Mouse (Mus musculus): ENCODE measurements at regions not wholly inside any gene's neighbourhood (a gene's known extent, or its start where the extent isn't known, plus 50 kb on each side); places are given as distances from the start of the nearest gene placed in this dataset.
"Not testable (repeated sequence)": the region's sequence is repeated elsewhere in the genome, so short reads cannot be mapped to it uniquely, and the experiment has no call there.

DNA sequence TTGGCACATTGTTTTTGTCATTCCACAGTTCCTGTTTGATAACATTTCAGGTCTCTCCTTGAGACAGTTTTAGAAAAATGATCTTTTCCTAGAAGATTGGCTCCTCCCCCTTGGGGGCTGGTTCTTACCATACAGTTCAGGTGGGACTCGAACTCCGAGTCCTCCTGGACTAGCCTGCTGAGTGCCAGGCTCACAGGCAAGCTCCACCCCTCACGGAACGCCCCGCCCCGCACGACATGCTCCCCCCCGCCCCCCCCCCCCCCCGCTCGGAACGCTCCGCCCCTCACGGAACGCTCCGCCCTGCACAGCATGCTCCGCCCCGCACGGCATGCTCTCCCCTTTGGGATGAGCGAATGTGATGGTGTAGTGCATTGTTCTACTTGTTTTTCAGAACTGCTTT, 65.9 kb upstream of the Inpp5a start:
- Histone ChIP-seq H3K27ac (ENCODE audit: low read depth, low read length) (no peak overlapping the region), H3K9me3 (ENCODE audit: control insufficient read depth, low read length) (no peaks in the 10 kb centered on the region), H3K4me1 (ENCODE audit: control insufficient read depth, insufficient read depth, low read length) (peaks cover 3% of the 10 kb centered on the region; the same call in 1 of the 2 replicates), H3K4me3 (ENCODE audit: low read depth, low read length) (no peak overlapping the region), H3K36me3 (ENCODE audit: control insufficient read depth, insufficient read depth, low read length) (no peaks in the 10 kb centered on the region), H3K27me3 (ENCODE audit: control insufficient read depth, insufficient read depth, low read length) (peaks cover 4% of the 10 kb centered on the region; the same call in 1 of the 2 replicates), H3K9ac (ENCODE audit: low read length) (no peak overlapping the region), H3K4me2 (no peak overlapping the region)
- 82% methylated on average over 15 of the region's 19 CpGs for WGBS
- ATAC-seq (ENCODE audit: low FRiP score) = no peak
- DNase-seq (ENCODE audit: low spot score, missing footprints) = peak; percentile 21

GRCm38 (mm10) chr7:139327030-139327429, 61.9 kb upstream of the Inpp5a start:
- H3K27ac ChIP-seq (ENCODE audit: low read depth, low read length) = no peak overlapping the region
- H3K4me3 ChIP-seq (ENCODE audit: low read depth, low read length) = no peak overlapping the region
- peaks cover 4% of the 10 kb centered on the region; the same call in 1 of the 2 replicates for H3K27me3 ChIP-seq (ENCODE audit: control insufficient read depth, insufficient read depth, low read length)
- no peaks in the 10 kb centered on the region for H3K4me1 ChIP-seq (ENCODE audit: control insufficient read depth, insufficient read depth, low read length)
- peak; percentile 37 for DNase-seq (ENCODE audit: low spot score, missing footprints)
- ATAC-seq (ENCODE audit: low FRiP score) = no peak
- no peaks in the 10 kb centered on the region for H3K36me3 ChIP-seq (ENCODE audit: control insufficient read depth, insufficient read depth, low read length)
- H3K9ac ChIP-seq (ENCODE audit: low read length) = no peak overlapping the region
- H3K9me3 ChIP-seq (ENCODE audit: control insufficient read depth, low read length) = no peaks in the 10 kb centered on the region
- 76% methylated on average over 1 of the region's 1 CpGs for WGBS
- no peak overlapping the region for H3K4me2 ChIP-seq

GRCm38 (mm10) chr7:139332791-139333190, 56.1 kb upstream of the Inpp5a start:
- Histone ChIP-seq H3K4me2 (no peak overlapping the region), H3K4me1 (ENCODE audit: control insufficient read depth, insufficient read depth, low read length) (no peaks in the 10 kb centered on the region), H3K27me3 (ENCODE audit: control insufficient read depth, insufficient read depth, low read length) (no peaks in the 10 kb centered on the region), H3K36me3 (ENCODE audit: control insufficient read depth, insufficient read depth, low read length) (no peaks in the 10 kb centered on the region), H3K27ac (ENCODE audit: low read depth, low read length) (no peak overlapping the region), H3K9ac (ENCODE audit: low read length) (no peak overlapping the region), H3K9me3 (ENCODE audit: control insufficient read depth, low read length) (no peaks in the 10 kb centered on the region), H3K4me3 (ENCODE audit: low read depth, low read length) (no peak overlapping the region)
- ATAC-seq (ENCODE audit: low FRiP score) (no peak), DNase-seq (ENCODE audit: low spot score, missing footprints) (peak; percentile 33)
- WGBS = 77% methylated on average over 6 of the region's 6 CpGs

GRCm38 (mm10) chr7:139337998-139338397, 50.9 kb upstream of the Inpp5a start:
- 89% methylated on average over 2 of the region's 2 CpGs for WGBS
- ATAC-seq (ENCODE audit: low FRiP score); H3K27ac ChIP-seq (ENCODE audit: low read depth, low read length); H3K9me3 ChIP-seq (ENCODE audit: control insufficient read depth, low read length); H3K4me2 ChIP-seq; H3K9ac ChIP-seq (ENCODE audit: low read length); H3K4me3 ChIP-seq (ENCODE audit: low read depth, low read length); H3K4me1 ChIP-seq (ENCODE audit: control insufficient read depth, insufficient read depth, low read length); H3K36me3 ChIP-seq (ENCODE audit: control insufficient read depth, insufficient read depth, low read length); H3K27me3 ChIP-seq (ENCODE audit: control insufficient read depth, insufficient read depth, low read length): not testable (repeated sequence)
- DNase-seq (ENCODE audit: low spot score, missing footprints) = peak; percentile 37
